Mouse (Mus musculus) adrenal gland, postnatal 36 days (tissue): ENCODE measurements around the gene Nfkb1. TPM values are rescaled to one million over a fixed set of nuclear protein-coding genes. Genes with fewer than 3 reads are reported as not detected.

Source experiments
- DNase-seq, 2 experiments: peaks; one replicate each; pipeline ENCODE4 v3.0.0; 2021; ENCODE audit warnings: mixed read lengths in 1 of 2
- total RNA-seq, 2 experiments: library from RNA; stranded (reverse); gene quantifications; 2 replicates each; pipeline ENCODE4 v1.2.3; 2021

The Nfkb1 gene
- total RNA-seq, 2 experiments from 2014 or later: 55.8 to 58.1 TPM

DNA sequence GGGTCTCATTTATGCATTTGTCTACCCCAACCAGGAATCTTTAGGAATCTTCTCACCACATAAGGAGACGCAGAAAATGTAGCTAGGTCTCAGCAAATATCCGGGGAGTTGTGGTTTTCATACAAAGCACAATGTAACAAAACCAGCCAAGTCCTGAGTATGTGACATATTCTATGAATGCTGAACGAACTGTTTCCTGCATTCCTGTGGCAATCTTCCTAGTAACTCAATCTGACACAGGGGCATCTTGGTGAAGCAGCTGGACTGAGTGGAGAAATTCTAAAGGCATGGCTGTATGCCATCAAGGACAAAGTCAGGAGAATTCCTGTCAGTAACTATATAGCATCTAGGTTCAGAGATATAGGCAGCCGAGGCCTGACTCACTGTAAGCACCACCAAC is 20.5 kb downstream of the Nfkb1 start:
- DNase-seq: no peak

DNA sequence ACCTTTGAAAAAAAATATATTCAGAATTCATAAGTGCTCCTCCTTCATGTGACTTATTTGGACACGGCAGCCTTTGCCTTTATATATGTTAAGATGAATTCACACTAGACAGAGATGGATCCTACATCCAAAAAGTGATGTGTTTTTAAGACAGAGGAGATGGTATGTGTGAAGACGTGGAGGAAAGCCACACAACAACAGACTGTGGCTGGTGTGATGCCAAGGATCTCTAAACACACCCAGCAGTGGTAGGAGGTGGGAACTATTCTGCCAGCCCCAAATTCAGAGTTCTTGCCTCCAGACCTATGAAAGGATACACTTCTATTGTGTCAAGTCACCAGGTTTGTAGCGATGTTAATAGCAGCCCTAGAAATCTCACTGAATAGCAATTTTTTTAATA is 24.3 kb downstream of the Nfkb1 start:
- DNase-seq: no peak

DNA sequence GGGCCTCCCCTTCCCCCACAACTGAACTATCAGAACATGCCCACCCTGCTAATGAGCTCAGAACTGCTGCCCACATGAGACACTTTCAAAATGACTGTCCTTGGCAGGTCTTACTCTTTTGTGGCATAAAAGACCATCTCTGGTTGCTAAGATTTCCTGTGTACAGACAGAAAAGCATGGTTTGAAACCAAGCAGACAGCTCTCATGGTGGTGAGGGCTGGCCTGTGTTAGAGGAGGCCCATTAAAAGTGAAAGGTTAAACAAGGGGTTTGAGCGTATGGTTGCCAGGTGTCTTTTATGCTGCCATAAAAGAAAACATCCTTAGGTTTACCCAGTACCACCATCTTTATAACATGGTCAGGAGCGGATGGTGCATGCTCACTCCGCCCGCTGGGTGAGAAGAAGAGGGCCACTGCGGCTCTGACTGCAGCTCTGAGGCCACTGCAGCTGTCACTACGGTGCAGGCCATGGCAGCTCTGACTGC is 25.5 kb downstream of the Nfkb1 start:
- DNase-seq: no peak

DNA sequence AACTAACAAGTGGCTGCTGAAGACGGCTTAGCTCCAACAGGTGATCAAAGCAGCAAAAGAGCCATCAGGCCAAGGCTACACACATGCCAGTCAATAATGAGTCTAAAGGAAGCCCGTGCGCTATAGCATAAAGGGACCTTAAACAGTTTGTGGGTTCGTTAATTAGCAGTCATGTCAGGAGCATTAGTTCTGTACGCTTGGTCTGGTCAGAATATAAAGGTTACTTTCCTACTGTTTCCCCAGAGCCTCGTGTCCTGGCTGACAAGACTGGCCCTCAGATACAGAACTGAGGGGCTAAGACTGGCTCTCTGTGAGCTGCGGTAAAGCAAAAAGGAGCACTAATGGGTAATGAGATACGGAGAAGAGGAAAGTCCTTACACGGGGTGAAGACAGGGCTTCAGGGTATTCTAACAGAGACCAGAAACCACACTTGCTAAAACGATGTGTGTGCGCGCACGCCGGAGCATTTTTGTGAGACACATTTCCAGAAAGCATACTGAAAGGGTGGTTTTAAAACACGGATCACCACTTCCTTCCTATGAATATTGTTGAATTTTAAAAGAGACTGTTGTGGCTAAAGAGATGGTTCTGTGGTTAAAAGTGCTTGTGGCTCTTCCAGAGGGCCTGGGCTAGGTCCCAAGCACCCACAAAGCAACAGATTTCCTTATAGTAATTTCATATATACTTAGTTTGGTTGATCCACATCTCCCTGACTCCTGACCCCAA is 29.0 kb downstream of the Nfkb1 start:
- no peak for DNase-seq

DNA sequence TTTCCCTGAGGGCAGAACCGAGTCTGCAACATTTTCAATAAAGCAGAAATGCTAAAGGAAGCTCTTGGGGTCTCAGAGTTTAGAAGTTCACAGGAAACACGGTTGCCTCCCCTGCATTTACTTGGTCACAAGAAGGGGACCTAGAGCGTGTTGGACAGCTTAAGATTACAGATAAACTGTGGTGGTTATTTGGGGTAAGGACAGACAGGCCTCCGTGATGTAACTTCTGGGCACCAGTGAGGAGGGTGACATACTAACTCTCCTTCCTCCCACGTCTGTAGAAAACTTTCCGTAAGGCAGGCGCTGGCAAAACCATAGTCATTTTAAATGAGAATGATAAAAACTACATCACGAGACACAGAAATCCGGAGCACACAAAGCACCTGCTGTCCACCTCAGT is 29.6 kb downstream of the Nfkb1 start:
- DNase-seq: no peak

DNA sequence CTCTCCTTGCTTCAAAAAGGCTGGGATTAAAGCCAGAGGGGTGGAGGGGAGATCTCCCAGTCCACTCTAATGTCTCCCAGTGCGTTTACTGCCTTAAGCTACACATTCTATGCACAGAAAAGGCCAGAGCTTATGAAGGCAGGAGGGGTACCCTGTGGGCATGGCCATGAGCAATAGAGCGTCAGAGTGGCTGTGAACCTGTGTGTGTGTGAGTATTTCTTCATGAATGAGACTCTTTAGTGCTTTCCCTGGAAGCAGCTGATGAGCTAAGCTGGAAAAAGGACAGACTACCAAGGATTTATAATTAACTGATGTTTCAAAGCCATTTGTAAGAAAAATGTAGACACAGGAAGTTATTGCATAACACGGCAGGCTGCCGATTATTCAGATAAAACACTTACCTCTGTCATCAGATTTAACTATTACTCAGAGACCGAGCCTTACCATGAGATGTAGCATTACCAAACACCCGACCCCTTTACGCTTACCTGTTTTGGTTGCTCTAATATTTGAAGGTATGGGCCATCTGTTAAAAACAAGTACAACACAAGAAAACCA is 32.7 kb downstream of the Nfkb1 start:
- DNase-seq: no peak

DNA sequence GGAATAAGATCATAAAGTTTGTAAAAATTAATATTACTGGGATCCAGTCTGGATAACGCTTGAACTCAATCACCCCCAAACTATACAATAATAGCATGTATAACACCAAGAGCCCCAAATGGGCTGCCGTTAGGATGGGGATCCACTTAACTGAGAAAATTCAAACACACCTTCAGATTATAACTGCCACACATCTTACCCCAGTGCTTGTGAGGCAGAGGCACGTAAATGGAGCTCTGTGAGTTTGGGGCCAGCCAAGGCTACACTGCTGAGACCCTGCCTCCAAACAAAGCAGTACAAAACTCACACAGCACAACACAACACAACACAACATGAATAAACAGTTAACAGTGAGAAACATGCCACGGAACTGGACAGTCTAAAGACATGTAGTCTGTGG is 35.2 kb downstream of the Nfkb1 start:
- DNase-seq: no peak

DNA sequence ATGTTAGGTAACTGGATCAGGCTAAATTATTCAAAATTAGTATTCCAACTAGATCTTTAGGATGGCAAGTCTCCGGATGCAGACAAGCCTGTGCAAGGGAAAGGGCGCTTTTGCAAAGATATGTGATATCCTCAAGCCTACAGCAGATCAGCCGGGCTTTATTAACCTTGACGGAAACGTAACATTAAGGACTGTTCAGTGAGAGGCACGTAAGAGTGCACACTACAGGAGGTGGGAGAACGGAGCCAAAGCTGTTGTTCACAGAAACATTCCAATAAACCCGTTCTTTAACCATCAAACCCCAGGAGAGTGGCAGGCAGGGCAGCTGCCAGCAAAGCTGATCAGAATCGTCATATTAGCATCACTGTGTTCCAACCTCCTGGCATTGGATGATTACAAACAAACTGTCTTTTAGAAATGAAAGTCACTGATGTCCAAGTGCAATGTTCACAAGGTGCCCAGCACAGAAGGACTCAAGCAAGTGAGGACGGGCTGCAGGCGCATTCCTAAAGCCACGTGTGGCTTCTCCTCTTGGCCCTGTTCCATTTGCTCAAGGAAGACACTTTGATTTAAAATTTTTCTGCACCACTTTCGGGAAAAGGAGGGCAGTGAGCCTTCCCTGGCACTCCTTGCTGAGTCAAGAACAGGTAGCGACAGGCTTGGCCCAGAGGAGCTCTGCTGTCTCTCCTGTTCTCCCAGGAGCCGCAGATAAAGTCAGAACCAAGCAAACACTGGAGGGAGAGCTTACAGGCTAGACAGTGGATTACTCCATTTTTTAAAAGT is 40.4 kb downstream of the Nfkb1 start:
- no peak for DNase-seq

DNA sequence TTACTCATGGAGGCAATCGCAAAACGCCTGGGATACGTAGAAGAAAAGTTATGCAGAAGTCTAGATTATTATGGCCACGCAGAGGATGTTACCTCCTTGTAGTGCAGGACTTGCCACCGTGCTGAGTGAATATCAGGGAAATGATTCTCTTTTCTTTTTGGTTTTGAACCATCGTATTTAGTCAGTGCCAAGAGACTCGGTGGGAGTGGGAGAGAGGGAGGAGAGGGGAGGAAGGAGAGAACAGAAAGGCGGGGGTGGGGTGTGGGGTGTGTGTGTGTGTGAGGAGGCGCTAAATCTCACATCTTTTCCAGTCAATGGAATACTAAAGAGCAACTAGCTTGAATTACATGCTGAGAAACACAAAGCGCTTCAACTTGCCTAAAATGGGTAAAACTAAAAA is 41.5 kb downstream of the Nfkb1 start:
- no peak for DNase-seq

DNA sequence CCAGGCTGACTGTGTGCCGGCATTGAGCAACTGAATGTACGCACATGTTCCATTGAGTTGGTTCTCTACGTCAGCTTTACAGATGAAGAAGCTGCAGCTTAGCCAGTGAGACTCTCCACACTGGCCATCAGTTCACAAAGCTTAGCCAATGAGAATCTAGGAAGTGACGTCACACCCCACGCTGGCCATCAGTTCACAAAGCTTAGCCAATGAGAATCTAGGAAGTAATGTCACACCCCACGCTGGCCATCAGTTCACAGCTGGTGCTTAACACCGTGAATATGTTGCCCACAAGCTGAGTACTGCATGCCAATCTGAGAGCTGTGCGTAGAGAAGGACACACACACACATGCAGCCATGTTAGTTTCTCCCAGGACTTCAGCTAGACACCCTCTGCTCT is 42.8 kb downstream of the Nfkb1 start:
- DNase-seq: no peak

DNA sequence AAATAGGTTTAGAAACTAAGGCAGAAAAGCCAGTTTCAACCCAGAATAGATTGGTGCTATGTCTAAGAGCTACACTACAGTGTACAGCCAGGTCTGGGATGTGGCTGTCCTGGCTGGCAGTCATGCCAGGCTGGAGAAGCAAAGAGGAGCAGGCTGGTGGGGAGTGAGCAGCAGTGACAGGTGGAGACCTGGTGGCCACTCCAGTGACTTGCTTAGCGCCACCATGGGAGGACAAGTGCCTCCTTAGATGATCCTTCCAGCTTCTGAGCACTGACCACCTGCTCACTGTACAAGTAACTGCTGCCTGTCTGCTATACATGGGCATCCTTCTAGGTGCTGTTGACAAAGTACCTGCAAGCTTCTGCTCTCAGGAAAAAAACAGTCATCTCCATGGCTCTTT is 44.7 kb downstream of the Nfkb1 start:
- DNase-seq: no peak

DNA sequence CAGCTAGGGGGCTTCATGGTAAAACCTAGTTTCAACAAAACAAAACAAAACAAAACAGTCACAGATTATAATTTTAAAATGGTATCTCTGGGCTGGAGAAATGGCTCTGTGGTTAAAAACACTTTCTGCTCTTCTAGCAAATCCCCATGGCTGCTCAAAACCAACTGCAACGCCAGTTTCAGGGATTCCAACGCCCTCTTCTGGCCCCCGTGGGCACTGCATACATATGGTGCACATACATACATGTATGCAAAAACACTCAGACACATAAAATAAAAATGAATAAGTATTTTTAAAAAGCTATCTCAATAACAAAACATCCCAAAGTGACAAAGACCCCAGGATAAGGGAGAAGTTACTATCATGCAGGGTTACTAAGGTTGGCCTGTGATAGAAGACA is 46.4 kb downstream of the Nfkb1 start:
- DNase-seq: no peak

DNA sequence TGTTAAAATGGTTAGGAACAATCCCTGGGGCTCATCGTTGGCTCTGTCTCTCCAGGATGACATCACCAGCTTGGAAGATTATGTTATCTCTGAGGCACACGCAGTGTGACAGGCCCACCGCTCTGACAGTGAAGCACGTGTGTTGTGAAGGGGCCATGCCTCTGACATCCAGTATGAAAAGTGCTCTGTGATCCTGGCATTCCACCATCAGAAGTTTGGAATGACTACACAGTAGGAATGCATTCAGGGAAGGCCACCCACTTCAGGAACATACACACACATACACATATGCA is 49.8 kb downstream of the Nfkb1 start:
- DNase-seq: peak; percentile 13 to 18

DNA sequence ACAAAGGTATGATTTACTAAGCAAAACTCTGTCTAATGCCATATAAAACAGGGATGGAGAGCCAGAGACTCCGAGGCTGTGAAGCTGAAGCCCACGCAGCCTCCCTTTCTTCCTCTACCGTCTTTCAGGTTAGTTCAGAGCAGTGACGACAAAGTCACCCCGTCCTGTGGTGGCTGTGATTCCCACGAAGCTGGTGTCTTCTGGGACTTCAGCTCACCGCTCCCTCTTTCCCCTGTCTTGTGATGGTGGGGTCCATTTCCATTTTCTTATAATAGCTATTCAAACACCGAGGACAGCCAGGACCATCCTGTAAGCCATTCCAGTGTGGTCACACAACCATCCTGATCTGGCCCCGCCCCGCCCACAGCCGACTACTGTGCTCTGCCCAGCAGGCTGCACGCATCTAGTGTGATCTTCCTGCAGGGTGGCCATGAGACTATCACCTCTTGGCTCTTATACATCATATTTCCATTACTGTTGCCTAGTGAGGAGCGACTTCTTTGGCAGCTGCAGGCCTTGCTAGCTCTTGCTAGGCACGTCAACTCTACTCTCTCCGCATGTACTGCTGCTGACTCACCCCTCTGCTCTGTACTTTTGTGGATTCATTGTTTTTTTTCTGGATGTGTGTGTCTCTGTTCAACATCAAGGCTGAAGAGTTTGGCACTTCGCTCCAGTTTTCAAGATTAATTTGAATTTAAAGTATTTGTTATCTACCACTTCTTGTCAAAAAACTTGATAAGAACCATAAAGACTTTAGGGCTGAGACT is 50.3 kb downstream of the Nfkb1 start:
- DNase-seq: peak; percentile 26 to 57

DNA sequence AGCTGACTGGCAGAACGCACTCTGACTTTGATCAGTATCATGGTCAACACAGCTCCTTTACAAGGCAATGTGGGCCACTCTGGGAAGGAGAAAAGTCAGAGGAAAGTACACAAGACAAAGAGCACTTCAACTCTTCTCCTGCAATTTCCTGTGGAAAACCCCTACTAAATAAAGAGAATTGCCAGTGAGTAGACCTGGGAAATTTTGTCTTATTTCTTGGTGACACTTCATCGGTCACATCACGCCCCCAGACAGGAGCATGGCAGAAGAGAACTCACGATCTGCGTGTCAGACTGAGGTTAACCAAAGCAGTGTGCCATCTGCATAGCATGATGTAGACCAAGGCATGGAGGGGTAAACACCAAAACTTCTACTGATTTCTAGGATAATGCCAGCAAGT is 51.1 kb downstream of the Nfkb1 start:
- DNase-seq: no peak

DNA sequence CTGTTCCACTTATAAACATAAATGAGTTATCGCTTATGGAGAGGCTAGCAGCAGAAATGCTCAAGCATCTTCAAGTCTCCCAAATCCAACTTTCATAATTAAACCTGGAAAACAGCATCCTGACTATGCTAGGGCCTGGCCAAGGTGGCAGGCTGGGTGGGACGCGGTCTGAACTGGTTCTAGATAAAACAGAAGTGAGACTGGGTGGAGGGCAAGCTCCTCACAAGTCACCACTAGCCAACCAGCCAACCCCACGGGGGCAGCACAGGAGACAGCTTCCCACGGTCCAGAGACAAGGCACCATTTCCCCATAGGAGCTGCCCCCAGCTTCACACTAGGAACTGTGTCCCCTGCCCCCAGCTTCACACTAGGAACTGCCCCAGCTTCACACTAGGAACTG is 53.8 kb downstream of the Nfkb1 start:
- DNase-seq: no peak

DNA sequence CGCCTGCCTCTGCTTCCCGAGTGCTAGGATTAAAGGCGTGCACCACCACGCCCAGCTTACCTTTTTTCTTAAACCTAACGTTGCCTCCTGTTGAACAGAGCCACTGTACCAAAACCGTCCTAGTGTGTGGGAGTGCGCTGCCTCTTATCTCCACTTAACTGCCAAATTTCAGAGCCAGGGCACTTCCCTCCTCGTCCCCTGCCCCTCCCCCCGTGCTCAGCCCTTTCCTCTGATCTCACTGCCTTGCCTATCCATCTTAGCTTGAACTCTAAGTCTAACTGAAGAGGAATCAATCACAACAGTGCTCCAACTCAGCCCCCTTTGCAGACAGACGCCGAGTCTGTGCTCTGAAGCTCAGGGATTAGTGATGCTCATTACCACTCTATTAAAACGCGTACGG is 54.9 kb downstream of the Nfkb1 start:
- DNase-seq: peak in 1 of 2 experiments; percentile 42

DNA sequence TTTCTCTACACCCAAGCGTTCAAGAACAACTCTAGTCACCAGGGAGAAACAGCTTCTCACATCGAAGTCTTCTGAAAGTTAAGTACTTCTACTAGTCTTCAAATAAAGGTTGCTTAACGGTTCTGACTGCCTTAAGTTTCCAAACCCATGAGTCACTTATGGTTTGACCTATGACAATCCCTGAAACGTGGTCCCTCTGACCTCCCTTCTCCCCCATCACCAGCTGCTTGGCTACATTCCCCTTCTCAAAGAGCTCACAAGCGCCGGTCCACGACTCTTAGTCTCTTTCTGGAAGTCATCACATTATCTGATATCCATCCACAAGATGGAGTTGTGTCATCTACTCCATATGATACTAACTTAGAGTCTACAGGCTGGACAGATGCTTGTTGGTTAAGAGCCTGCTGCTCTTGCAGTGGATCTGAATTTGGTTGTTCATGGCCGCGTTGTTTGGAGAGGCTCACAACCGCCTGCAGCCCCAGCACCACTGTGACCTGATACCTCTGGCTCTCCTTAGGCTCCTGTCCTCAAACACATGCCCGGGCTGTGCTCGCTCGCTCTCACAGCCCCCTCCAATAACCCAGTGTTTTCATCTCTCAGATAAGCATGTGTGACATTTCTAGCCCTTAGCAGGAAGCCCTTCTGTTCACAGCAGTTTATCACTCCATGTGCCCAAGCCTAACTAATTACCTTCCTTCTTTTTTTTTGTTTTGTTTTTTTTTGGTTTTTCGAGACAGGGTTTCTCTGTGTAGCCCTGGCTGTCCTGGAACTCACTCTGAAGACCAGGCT is 55.5 kb downstream of the Nfkb1 start:
- no peak for DNase-seq

DNA sequence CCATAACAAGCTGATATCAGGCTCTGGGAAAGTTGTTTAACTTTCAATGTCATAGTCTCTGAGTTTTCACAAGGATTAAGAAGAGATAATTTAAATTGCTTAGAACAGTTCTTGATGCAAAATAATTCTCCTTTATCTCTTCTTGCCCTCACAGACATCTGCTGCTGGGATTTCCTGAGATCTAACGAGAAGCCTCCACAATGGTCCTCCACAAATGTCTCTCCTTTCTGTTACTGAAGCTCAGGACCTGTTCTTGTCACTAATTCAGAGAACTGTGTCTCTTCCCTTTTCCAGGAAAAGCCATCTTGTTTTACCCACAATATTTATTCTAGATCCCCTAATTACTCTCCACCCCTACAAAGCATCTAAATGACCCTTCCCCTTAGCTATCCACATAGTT is 56.3 kb downstream of the Nfkb1 start:
- DNase-seq: no peak

DNA sequence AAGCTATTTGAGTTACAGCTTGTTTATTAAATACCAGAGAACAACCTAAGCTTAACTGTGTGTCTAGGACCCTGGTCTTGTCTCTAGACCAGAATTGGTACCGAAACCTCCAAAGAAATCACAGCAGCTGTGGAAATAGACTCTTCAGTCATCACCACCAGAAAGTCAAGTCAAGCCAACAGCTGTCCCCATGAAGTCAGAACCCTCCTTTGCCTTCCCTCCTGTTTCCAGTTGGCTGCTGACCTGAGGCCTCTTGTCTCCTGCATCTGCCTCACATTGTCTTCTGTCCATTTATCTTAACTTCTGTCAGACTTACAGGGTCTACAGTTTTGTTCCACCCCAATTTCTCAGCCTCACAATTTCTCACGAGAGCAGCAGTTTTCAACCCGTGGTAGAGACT is 57.1 kb downstream of the Nfkb1 start:
- DNase-seq: no peak

DNA sequence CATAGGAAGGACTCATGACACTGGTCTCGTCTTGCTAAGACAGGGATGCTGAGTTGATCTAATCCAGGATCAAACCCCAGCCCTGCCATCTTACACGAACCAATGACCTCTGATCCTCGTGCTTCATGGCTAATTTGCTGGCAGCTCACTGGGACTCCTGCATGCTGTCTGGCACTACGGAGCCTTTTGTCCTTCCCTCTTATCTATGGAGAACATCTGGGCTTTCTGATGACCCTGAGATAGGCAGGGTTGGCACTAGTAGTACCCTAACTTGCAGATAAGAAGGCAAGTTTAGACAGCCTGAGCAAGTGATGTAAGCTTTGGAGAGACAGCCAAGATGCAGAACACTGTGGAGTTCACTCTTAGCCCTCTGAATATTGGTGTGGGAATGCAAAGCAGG is 59.5 kb downstream of the Nfkb1 start:
- peak; percentile 34 to 48 for DNase-seq

DNA sequence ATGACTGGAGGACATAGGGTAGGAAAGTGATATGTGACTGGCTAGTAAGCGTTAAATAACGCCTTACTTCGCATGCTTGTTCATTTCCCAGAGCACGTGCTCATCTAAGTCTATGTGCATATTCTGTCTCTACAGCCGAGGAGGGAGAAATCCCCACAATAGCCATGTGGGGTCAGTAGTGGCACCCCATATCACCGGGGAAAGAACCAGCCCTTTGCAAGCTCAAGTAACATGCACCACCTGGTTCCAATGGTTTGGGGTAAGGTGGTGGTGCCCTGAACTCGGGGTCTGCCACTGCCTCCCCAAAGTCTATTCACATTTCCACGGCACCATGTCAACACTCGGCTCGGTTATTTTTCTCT is 60.3 kb downstream of the Nfkb1 start:
- DNase-seq: peak; percentile 17 to 30
